Mouse (Mus musculus) embryo, embryonic 11 days (tissue): ENCODE results near the gene Basp1.

Experiments used
- DNase-seq: peaks from one replicate; pipeline ENCODE4 v3.0.0-alpha.2; 2015

The Basp1 gene

GRCm38 (mm10) chr15:25415958-25416357 is 2.4 kb upstream of the Basp1 start:
- DNase-seq, result peak; percentile 57

- peak; percentile 94 for DNase-seq
Observed at GRCm38 (mm10) chr15:25414747-25415119, 1.2 kb upstream of the Basp1 start.

DNA sequence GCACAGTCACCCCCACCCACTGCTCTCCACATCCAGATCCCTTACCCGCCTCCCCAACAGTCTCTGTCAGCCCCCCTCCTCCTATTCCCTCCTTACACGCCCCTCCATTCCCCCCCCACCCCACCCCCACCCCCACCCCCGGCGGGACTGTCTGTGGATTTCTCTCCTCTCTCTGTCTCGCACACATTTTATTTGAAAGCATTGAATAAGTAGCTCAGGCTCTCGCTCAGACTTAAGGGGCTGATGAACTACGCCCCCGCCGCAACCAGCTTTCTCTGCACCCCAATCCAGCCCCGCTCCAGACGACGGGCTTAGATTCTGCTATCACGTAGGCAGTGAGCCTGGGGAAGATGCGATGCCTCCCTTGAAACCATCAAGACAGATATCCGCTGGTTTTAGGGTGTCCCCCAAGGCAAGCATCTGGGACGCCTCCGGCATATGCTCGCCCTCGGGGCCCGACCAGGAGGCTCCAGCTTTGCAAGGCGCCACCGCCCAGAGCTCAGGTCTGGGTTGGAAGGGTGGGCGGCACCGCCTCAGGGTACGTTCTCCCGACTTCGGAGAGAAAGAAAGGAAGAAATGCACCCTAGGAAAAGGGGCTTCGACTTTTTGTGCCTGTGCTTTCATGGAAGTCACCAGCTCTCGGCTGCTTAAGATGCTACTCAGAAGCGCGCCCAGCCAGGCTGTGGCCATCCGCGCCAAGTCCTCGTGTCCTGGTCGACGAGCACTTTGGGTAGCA is 615 bp upstream of the Basp1 start:
- DNase-seq, result peak; percentile 85

DNA sequence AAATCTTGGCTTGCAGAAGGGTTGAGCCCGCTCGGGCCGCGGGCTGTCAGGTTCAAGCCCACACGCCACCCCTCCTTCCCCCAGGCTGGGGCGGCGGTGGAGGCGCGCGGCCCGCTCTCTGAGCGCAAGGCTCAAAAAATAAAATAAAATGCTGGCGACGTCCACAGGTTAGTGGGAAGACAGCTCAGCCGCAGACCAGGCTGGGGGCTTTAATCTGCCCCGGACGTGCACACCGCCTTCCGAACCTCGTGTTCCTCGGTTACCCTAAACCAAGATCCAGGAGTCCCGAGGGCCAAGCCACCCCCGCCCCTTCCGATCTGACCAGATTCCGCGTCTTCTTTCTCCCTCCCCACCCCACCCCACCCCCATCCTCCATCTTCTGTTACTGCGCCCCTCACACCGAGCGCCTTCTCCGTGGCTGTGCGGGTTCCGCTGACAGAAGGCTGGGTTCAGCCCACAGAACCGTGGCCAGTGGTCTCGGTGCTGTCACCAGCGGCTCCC is 753 bp downstream of the Basp1 start:
- peak; percentile 78 for DNase-seq

DNA sequence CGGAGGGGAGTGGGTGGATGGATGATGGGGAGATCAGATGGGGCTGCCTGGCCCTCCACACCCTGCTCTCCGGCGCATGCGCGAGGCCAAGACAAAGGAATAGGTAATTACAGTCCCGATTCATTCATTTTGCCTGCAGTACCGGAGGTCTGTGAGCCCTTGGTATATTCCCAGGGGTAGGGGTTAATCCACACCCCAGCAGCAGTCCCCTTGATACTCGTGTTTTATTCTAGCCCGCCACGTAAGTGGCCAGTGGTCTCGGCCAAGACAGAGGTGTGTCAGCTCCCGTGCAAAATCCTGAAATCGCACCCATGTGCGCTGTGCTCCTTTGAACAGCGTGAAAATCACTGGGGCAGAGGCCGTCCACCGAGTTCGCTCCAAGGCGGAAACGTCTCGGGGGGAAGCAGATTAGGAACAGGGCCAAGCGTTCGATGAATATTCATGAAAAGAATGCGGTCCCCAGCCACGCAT is 1.4 kb downstream of the Basp1 start:
- peak; percentile 90 for DNase-seq

GRCm38 (mm10) chr15:25411461-25411860 is 2.1 kb downstream of the Basp1 start:
- peak; percentile 68 for DNase-seq

- no peak for DNase-seq
Observed at GRCm38 (mm10) chr15:25405926-25406325, 7.6 kb downstream of the Basp1 start.

- DNase-seq, result no peak
Observed at GRCm38 (mm10) chr15:25403879-25404278, 9.7 kb downstream of the Basp1 start.

GRCm38 (mm10) chr15:25402001-25402400 is 11.6 kb downstream of the Basp1 start:
- no peak for DNase-seq

DNA sequence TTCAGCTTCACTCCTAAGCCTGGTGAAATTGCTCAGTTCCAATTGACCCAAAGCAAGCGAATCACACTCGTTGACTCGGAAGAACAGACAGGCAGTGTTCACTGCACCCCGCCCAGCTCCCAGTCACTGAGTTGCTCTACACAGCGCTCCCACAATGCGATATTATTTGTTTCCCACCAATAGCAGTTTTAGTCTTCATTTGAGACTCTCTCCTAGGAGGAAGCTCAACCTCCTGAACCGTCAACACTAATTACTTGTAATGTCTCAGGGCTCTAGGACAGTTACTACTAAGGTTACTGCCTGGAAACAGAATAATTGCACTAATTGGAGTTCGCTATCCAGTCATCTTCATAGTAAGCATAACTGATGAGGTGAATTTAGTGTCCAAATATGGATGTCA is 13.3 kb downstream of the Basp1 start:
- DNase-seq, result no peak

- no peak for DNase-seq
Observed at GRCm38 (mm10) chr15:25395912-25396590, 17.5 kb downstream of the Basp1 start.

DNA sequence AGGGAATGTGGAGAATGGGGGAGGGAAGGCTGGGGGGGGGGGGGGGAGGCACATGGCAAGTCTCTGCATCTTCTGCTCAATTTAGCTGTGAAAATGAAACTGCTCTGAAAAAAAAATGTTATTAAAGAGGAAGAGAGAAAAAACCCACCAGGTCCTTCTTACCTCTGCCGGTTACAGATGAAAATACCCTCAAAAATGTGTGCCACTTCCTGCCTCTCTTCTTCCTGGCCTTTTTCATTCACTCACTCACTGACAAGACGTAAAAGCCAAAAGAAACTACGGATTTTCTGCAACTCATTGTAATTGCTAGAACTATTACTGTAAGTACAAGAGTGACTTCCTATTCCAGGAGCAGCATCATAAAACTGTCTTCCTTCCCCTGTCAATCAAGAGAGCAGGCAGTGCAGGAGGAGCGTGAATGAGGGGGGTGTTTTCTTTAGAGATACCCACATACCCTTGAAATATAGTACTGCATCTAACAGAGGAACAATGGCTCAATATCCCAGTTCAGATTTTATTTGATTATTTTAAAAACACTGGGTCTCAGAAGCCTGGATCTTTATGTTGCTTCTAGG is 21.0 kb downstream of the Basp1 start:
- no peak for DNase-seq

DNA sequence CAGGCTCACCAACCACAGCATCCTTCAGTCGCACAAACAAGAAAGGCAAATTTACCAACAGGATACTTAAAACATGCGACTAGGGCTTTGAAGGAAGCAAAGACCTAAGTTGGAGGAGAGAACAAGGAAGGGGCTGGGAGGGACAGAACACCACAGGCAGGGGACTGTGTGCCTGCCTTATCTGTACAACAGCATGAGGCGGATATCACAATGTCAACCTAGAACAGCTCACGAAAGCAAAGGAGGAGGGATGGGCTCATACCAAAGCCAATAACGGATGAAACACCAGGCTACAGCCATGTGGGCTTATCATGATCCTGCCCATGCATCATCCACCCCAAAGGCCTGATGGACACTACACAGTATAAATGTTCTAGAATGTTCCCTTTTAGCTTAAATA is 22.4 kb downstream of the Basp1 start:
- DNase-seq, result no peak

DNA sequence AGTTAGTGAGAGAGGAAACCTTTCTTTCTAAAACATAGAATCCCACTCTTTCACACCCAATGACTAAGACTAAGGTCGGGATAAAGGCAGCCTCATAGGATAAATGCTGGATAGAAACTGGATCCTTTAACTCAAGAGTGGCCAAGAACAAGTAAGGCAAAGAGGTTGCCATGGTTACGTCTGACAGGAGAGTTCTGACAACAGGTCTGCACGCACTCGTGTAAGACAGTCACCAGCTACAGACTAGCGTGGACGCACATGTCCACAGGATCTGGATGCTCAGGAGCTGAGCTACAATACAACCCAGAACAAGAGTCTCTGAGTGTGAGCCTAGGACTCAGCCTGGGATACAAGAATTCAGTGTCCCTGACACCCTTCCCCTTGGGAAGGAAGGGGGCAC is 26.0 kb downstream of the Basp1 start:
- DNase-seq, result no peak

- DNase-seq, result no peak
Observed at GRCm38 (mm10) chr15:25380051-25380450, 33.5 kb downstream of the Basp1 start.

DNA sequence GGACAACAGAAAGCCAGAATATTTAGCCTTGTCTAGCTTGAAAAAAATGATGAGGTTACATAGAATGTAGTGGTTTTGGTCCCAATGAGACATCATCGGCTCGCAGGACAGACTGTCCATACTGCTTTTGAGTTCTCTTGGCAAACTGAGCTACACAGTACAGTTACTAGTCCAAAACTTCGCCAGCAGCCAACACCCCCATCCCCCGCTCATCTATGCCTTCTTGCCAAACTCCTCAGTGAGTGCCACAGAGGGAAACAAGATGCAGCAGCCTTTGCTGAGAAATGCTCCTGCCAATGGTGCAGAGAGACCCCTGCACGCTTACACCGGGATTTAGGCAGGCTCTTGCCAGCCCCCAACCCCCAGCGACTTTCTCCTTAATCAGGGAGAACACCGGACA is 34.9 kb downstream of the Basp1 start:
- DNase-seq, result no peak

DNA sequence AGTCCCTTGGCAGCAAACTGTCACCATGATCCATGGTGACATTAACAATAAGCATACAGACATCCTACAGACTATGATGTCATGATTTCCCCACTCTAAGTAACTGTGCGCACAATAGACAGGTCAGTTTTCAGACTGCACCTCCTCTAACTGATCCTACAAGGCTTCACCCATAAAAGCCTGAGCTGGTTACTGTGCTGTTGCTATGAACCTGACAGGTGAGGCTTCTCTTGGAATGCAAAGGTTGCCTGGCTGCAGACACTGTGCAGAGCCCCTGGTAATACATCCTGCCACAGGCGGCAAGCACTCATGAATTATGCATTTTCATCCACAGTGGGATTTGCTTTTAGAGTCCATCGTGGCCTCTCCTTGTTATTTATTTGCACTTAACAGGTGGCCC is 36.6 kb downstream of the Basp1 start:
- no peak for DNase-seq

- DNase-seq, result no peak
Observed at GRCm38 (mm10) chr15:25373486-25373885, 40.1 kb downstream of the Basp1 start.

DNA sequence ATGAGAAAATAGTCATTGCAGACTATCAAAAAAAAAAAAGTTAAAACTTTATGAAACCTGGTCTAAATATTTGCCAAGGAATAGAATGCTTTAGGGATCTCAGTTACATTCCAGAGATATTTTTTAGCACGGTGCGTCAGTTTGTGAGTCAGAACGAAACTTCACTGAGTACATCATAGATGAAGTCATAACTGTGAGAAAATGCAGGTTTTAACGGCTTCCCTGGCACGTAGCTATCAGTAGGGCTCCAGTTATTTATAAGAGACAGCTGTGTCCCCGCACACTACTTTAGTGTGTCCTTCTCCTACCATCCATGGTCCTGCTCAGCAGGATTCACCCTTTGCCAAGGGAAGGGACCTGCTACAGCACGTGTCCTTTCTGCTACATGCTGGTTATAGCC is 44.0 kb downstream of the Basp1 start:
- DNase-seq, result no peak

DNA sequence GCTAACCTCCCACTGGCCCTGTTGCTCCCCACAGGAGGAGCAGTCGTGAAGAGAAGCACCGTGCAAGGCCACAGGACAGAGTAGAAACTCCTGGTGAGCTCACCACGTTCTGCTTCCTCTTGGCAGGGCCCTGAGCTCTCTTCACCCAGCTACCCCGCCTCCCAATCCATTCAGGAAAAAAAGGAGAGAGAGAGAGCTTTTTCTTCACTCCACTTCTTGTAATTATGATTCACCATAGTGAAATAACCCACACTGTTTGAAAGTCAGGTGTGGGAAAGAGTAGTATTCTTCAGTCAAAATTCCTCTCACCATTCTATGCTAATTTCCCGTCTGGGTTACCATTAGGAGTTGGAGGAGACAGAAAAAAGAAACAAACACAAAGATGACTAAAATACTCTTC is 48.1 kb downstream of the Basp1 start:
- DNase-seq, result peak; percentile 11

DNA sequence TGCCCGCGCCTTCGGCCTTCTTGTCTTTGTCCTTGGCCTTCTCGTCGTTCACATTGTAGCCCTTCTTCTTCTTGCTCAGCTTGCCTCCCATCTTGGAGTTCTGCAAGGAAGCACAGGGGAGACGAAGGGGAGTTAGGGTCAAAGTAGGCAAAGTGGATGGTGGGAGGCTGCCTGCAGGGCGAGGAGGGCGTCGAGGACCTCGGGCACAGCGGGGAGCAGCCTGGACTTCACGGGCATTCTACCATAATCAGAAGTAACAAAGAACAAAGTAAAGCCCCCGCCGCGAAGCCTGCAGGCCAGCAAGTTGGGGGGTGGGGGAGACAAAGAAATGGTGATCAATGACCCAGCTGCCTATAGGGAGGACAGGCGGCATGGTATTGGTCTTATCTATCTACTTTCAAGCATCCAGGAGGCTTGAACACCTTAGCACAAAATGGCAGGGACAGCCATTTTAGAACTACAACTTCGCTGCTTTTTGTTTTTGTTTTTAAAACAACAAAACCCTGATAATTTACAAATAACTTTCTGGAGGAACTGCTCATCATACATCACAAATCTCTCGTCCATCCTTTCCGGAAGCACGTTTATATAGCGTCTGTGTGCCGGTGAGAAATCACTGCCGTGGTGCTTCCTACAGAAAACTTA is 48.6 kb downstream of the Basp1 start:
- peak; percentile 46 for DNase-seq

DNA sequence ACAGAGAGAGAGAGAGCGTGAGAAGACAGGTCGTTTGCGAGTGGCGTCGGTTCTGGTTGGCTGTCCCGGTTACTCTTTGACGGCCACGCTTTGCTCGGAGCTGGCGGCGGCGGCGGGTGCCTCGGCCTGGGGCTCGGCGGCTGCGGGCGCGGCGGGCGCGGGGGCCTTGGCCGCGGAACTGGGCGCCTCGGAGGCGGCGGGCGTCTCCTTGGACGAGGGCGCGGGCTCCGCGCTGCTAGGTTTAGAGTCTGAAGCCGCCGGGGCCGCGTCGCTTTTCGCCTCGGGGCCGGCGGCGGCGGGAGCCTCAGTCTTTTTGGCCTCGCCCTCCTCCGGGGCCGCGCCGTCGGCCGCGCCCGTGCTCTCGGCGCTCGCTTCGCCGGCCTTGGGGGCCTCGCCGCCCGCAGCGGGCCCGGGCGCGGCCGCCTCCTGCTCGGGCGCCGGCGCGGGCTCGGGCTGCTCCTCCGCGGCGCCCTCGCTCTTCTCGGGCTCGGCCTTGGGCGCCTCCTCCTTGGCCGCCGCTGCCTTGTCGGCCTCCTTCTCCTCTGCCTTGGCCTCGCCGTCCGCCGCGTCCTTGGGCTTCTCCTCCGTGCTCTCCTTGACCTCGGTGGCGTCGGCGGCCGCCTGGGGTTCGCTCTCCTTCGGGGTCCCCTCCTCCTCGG is 49.3 kb downstream of the Basp1 start:
- peak; percentile 62 for DNase-seq

- no peak for DNase-seq
Observed at GRCm38 (mm10) chr15:25363636-25364035, 49.9 kb downstream of the Basp1 start.
